Mouse (Mus musculus) liver, embryonic 14.5 days (tissue): Measurements from ENCODE around the gene Irf4. TPM values are rescaled to one million over a fixed set of nuclear protein-coding genes. Genes with fewer than 3 reads are reported as not detected.

Source experiments
- ATAC-seq: fragments of 200-750 bp; cut with Nextera tagmentation; 2 replicates; pipeline ENCODE4 v1.8.0; 2017; ENCODE audit warnings: moderate number of reproducible peaks, mild to moderate bottlenecking, moderate library complexity; ENCODE audit not compliant: insufficient read depth
- DNase-seq, 3 experiments: peaks; one replicate each; pipeline ENCODE4 v3.0.0-alpha.2; 2012 to 2013; ENCODE audit warnings: low read depth in 3 of 3, low spot score in 3 of 3
- H3K27ac ChIP-seq: fragments of 300-500 bp; sonication (generic); 2 replicates; pipeline ENCODE4 v1.5.1; 2014; ENCODE audit warnings: moderate library complexity, mild to moderate bottlenecking, control low read depth, inconsistent platforms
- H3K27me3 ChIP-seq: fragments of 300-500 bp; sonication (generic); 2 replicates; pipeline ENCODE4 v1.6.1; 2014; ENCODE audit warnings: mild to moderate bottlenecking, low read length, moderate library complexity; ENCODE audit not compliant: control insufficient read depth, insufficient read depth
- H3K36me3 ChIP-seq: fragments of 300-500 bp; sonication (generic); replicated peaks from 2 replicates; pipeline ENCODE4 v1.6.1; 2014; ENCODE audit warnings: low read depth; ENCODE audit not compliant: control insufficient read depth, insufficient read depth
- H3K4me1 ChIP-seq, 2 experiments: fragments of 200-500 bp in 1 of 2; fragments of 300-500 bp in 1 of 2; sonication (generic) in 1 of 2; replicated peaks; 2 replicates each; pipeline ENCODE4 v1.6.1; 2012 to 2014; ENCODE audit warnings: antibody characterized with exemption in 1 of 2, inconsistent platforms in 1 of 2, low read length in 1 of 2; ENCODE audit not compliant: control insufficient read depth in 2 of 2, insufficient read depth in 2 of 2
- H3K4me2 ChIP-seq: fragments of 300-500 bp; sonication (generic); 2 replicates; pipeline ENCODE4 v1.6.1; 2014; ENCODE audit warnings: low read depth, mild to moderate bottlenecking, control low read depth, moderate library complexity
- H3K4me3 ChIP-seq, 2 experiments: fragments of 200-500 bp in 1 of 2; fragments of 300-500 bp in 1 of 2; sonication (generic) in 1 of 2; 2 replicates each; pipeline ENCODE4 v1.5.1; 2012 to 2014; ENCODE audit warnings: low read depth in 2 of 2, low read length in 2 of 2, mild to moderate bottlenecking in 2 of 2, control low read depth in 1 of 2, inconsistent platforms in 1 of 2, moderate library complexity in 1 of 2; ENCODE audit not compliant: insufficient read depth in 1 of 2
- H3K9ac ChIP-seq: fragments of 300-500 bp; sonication (generic); replicated peaks from 2 replicates; pipeline ENCODE4 v1.6.1; 2014; ENCODE audit warnings: mild to moderate bottlenecking, control low read depth, moderate library complexity
- H3K9me3 ChIP-seq: fragments of 300-500 bp; sonication (generic); 2 replicates; pipeline ENCODE4 v1.6.1; 2016; ENCODE audit warnings: low read length, mixed read lengths; ENCODE audit not compliant: control insufficient read depth
- CTCF ChIP-seq: IDR thresholded peaks from 2 replicates; pipeline ENCODE4 v1.5.1; 2016; ENCODE audit warnings: antibody characterized with exemption, low read depth, control low read depth
- EP300 ChIP-seq: IDR thresholded peaks from 2 replicates; pipeline ENCODE4 v1.6.1; 2016; ENCODE audit warnings: antibody characterized with exemption, low read depth
- WGBS: fragments of 180-500 bp; shearing (Covaris S2); extraction: QIAGEN DNeasy Blood & Tissue Kit; methylation state at CpG from one replicate; pipeline ENCODE4 v1.1.7; 2014; ENCODE audit not compliant: insufficient replicate concordance; 5-methylcytosine and 5-hydroxymethylcytosine counted together
- polyA plus RNA-seq, 2 experiments: library from polyadenylated mRNA; depleted of rRNA in 1 of 2; stranded (reverse) in 1 of 2; unstranded in 1 of 2; fragments of >200 nt; fragmentation: Nextera tagmentation in 1 of 2; extraction: Ambion mirVana in 1 of 2; gene quantifications; 2 replicates each; pipeline versions ENCODE4 v1.2.1 to v1.2.3; 2012 to 2014

Irf4 gene
- polyA plus RNA-seq, 2 experiments = 0.08 to 0.11 TPM

DNA sequence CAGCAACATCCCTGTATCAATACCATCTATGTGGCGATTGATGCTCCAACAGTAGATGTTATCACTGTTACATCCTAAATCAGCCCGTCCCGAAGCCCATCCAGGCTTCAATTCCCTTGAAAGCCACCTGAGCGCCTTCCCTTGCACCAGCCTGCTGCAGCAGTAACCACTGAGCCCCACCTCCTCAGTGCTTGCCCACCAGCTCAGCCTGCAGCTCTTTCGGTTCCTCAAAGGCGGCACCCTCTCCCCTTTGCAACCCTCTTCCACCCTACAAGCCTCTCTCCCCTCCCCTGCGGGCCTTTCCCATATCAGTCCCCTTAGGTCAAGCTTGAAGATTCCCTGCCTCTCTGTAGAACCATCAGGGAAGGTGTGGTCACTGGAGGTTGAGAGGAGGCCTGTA lies 20.9 kb upstream of the Irf4 start:
- Histone ChIP-seq H3K4me1 (no peaks in the 10 kb centered on the region), H3K27me3 (no peaks in the 10 kb centered on the region), H3K9ac (no peak overlapping the region), H3K9me3 (no peaks in the 10 kb centered on the region), H3K36me3 (no peaks in the 10 kb centered on the region), H3K27ac (no peak overlapping the region), H3K4me2 (no peak overlapping the region), H3K4me3 (no peak overlapping the region)
- DNase-seq = no peak
- WGBS = 62% methylated on average over 7 of the region's 7 CpGs
- no peak for ATAC-seq
- TF ChIP-seq EP300 (no peak), CTCF (no peak)

DNA sequence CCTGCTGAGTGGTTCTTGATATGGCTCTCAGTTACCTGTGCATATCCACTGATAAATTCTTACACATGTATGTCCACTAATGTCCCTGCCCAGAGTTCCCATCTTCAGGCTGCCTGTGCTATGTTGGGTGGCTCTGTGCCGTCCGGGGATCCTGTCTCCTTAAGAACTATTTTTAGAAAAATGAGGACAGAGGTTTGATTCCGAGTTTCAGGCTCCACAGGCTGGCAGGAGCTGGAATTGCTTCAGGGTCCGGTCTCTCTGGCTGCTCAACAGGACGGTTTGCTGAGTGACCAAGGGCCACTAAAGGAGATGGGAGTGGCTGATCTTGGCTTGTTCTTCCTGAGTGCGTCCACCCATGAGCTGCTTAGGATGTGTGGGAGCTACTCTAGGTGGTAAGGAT lies 19.8 kb upstream of the Irf4 start:
- WGBS = 51% methylated on average over 6 of the region's 6 CpGs
- no peaks in the 10 kb centered on the region for H3K4me1 ChIP-seq
- no peak overlapping the region for H3K27ac ChIP-seq
- no peak overlapping the region for H3K9ac ChIP-seq
- ATAC-seq (no peak), DNase-seq (no peak)
- H3K9me3 ChIP-seq = no peaks in the 10 kb centered on the region
- no peak overlapping the region for H3K4me3 ChIP-seq
- H3K36me3 ChIP-seq = no peaks in the 10 kb centered on the region
- H3K4me2 ChIP-seq = no peak overlapping the region
- TF ChIP-seq CTCF = no peak
- no peak for TF ChIP-seq EP300
- H3K27me3 ChIP-seq = no peaks in the 10 kb centered on the region

DNA sequence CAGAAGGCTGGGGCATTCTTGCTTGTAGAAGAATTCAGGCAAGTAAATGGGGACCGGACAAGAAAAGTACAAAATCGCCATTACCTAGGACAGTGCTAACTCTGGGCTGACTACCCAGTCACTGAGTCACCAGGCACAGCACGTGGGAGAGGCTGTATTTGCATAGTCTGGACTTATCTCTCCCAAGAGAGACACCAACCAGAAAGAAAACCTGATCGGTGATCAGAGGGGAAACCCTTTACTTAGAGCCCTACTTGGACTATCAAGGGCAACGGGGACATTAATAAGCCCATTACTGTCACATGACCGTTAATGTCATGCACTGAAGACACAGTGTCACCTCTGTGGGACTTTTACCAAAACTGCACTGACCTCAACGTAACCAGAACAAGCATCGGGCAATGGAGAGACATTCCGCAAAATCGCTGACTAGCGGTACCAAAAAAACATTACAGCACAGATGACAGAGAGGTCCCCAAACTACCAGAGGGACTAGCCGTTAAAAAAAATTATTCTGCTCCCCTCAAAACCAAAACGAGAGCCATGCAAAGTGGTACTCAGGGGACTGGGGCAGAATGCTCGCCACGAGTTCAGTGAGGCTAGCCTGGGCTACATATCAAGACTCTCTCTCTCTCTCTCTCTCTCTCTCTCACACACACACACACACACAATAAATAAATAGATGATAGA lies 18.8 kb upstream of the Irf4 start:
- no peak for ATAC-seq

DNA sequence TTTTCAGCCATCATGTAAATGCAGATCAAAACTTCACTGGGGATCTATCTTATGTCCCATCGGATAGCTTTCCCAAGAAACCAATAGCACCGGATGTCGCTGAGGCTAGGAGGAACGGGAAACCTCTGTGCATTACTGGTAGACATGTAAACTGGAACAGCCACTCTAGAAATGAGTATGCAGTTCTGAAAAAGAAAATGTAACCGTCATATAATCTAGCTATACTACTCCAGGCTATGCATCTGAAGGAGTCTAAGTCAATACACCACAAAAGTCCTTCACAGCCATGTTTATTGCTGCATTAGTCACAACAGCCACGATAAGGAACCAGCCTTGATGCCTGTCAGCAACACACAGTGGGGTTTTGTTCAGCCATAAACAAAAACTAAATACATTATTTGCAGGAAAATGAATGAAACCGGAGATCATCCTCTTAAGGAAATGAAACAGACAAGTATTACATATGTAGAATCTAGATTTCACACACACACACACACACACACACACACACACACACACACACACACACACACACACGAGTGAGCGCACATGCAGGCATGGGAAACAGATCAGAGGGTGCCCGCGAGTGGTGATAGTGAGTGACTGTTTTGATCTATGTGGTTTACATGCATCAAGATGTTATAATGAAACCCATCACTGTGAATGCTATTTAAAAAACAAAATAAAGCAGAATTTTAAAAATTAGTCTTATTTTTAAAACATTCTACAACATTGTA lies 16.1 kb upstream of the Irf4 start:
- WGBS = 67% methylated on average over 11 of the region's 11 CpGs
- H3K27ac ChIP-seq = no peak overlapping the region

More for the DNA sequence above, 18.8 kb upstream of the Irf4 start:
- WGBS = 63% methylated on average over 15 of the region's 15 CpGs
- H3K36me3 ChIP-seq = no peaks in the 10 kb centered on the region
- H3K27me3 ChIP-seq = no peaks in the 10 kb centered on the region
- no peak overlapping the region for H3K9ac ChIP-seq
- H3K4me1 ChIP-seq = no peaks in the 10 kb centered on the region
- TF ChIP-seq CTCF (no peak), EP300 (no peak)
- no peak overlapping the region for H3K4me3 ChIP-seq
- no peak overlapping the region for H3K27ac ChIP-seq
- H3K9me3 ChIP-seq = no peaks in the 10 kb centered on the region
- H3K4me2 ChIP-seq = no peak overlapping the region
- no peak for DNase-seq

DNA sequence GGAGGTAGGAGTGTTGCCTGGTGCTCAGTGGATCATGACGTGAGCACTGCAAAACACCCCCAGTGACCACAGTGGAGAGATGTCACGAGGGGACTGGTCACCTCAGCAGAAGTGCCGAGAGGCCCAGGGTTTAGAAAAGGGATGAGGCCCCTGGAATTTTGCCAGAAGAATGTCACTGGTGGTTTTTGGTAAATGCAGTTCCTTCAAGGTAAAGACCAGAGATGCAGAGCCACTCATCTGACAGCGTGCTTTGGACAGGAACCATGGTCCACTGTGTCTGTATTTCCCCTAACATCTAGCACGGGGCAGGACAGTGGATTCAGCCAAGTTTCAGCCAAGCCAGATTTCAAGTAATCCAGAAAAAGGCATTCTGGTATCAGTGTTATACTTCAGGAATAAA lies 12.3 kb upstream of the Irf4 start:
- Histone ChIP-seq H3K27me3 (no peaks in the 10 kb centered on the region), H3K4me2 (no peak overlapping the region), H3K36me3 (no peaks in the 10 kb centered on the region), H3K27ac (no peak overlapping the region), H3K9me3 (no peaks in the 10 kb centered on the region), H3K4me1 (no peaks in the 10 kb centered on the region), H3K4me3 (no peak overlapping the region), H3K9ac (no peak overlapping the region)
- WGBS = 61% methylated on average over 5 of the region's 5 CpGs
- DNase-seq (no peak), ATAC-seq (no peak)
- no peak for TF ChIP-seq EP300
- no peak for TF ChIP-seq CTCF

More for the DNA sequence above, 16.1 kb upstream of the Irf4 start:
- TF ChIP-seq CTCF (no peak), EP300 (no peak)
- no peak for DNase-seq
- no peaks in the 10 kb centered on the region for H3K4me1 ChIP-seq
- H3K4me2 ChIP-seq = no peak overlapping the region
- H3K27me3 ChIP-seq = no peaks in the 10 kb centered on the region
- no peak for ATAC-seq
- H3K4me3 ChIP-seq = no peak overlapping the region
- H3K36me3 ChIP-seq = no peaks in the 10 kb centered on the region
- no peaks in the 10 kb centered on the region for H3K9me3 ChIP-seq
- no peak overlapping the region for H3K9ac ChIP-seq
